Mouse (Mus musculus): ENCODE data around the gene Obsl1. TPM values are rescaled to one million over a fixed set of nuclear protein-coding genes. Genes with fewer than 3 reads are reported as not detected.

Obsl1 gene
- polyA plus RNA-seq, 1 experiment from 2014 or later, result 48.0 TPM

DNA sequence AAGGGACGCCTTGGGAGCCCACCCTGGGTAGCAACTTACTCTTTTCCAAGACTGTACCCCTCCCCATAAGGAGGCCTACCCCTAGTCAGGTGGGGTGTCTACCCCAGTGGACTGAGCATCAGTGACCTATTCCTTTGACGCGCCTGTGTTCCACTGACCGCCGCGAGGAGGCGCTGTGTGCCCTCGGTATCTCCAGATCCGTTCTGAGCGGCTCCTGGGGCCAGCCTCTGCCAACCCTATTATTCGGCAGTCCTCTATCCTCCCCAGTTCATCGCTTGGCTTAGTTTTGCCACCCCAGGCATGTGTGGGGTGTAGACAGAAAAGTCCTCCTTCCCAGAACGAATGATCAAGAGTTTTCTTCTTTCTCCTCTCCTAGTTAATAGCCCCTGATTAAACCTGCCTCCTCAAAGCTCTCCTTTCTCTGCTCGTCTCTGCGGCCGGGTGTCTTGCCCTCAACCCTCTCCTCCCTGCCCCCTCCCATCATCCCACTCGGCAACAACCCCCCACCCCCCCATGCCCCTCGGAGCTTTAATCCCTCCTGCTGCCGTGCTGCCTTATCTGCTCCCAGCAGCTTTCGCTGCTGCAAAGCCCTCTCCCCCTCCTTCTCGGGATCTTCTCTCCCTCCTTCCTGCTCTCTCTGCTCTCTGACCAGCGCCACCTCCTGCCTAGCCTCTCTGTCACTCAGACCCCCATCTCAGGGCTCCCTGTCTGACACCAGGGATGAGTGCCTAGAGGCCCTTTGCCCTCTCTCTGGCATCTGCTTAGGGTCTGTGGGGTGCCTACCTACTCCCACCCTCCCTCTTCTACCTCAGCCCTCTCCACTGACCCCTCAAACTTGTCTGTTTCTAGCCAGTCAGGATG is 60.3 kb downstream of the Obsl1 start:
- Histone ChIP-seq H3K4me3 (ENCODE audit: low read length) (peak overlapping the region; percentile 20; the same call in 1 of the 2 replicates), H3K9ac (ENCODE audit: low read length) (no peak overlapping the region; the same call in 1 of the 2 replicates), H3K4me2 (ENCODE audit: low read depth, low read length) (peak overlapping the region; percentile 48), H3K27ac (ENCODE audit: low read length) (no peak overlapping the region), H3K36me3 (ENCODE audit: control insufficient read depth, insufficient read depth, low read length) (no peaks in the 10 kb centered on the region; the same call in 1 of the 2 replicates), H3K27me3 (ENCODE audit: control insufficient read depth, insufficient read depth, low read depth, low read length) (peaks cover 56% of the 10 kb centered on the region), H3K9me3 (ENCODE audit: control insufficient read depth, low read length) (no peaks in the 10 kb centered on the region), H3K4me1 (replicated peaks; ENCODE audit: control insufficient read depth, insufficient read depth, low read length) (peaks cover 55% of the 10 kb centered on the region)
- ATAC-seq (ENCODE audit: low read depth), result peak; percentile 30
- WGBS, result 2% methylated on average over 22 of the region's 22 CpGs

DNA sequence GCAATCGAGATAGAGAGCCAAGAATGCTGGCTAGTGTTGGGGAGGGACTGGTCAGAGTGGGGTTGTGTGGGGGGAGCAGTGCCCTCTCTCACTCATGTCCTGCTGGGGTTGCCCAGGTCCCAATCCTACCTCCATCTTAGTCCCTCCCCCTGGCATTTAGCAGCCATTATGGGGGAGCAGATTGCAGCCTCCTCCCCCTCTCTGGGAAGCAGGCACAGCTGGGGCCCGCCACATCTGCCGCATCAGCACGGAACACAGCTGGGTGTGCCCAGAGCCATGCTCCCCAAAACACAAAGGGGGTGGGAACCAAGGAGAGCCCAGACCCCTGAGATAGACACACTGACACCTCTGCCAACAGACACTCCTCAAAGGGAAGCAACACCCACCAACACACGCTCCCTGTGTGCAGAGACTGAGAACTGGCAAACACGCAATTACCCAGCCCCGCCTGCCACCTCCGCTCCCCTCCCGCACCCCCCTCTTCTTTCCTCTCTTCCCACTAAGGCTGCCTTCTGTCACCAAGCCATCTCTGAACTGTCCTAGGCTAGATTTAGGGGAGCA is 61.0 kb downstream of the Obsl1 start:
- peak overlapping the region; percentile 7; the same call in 1 of the 2 replicates for H3K4me2 ChIP-seq (ENCODE audit: low read depth, low read length)
- peaks cover 49% of the 10 kb centered on the region for H3K27me3 ChIP-seq (ENCODE audit: control insufficient read depth, insufficient read depth, low read depth, low read length)
- H3K9me3 ChIP-seq (ENCODE audit: control insufficient read depth, low read length), result no peaks in the 10 kb centered on the region
- H3K9ac ChIP-seq (ENCODE audit: low read length), result no peak overlapping the region
- H3K4me1 ChIP-seq (replicated peaks; ENCODE audit: control insufficient read depth, insufficient read depth, low read length), result peaks cover 47% of the 10 kb centered on the region
- H3K4me3 ChIP-seq (ENCODE audit: low read length), result no peak overlapping the region
- WGBS, result 12% methylated on average over 9 of the region's 9 CpGs
- no peak overlapping the region for H3K27ac ChIP-seq (ENCODE audit: low read length)
- peaks cover 2% of the 10 kb centered on the region for H3K36me3 ChIP-seq (ENCODE audit: control insufficient read depth, insufficient read depth, low read length)
- ATAC-seq (ENCODE audit: low read depth), result peak; percentile 24; the same call in 1 of the 2 replicates

DNA sequence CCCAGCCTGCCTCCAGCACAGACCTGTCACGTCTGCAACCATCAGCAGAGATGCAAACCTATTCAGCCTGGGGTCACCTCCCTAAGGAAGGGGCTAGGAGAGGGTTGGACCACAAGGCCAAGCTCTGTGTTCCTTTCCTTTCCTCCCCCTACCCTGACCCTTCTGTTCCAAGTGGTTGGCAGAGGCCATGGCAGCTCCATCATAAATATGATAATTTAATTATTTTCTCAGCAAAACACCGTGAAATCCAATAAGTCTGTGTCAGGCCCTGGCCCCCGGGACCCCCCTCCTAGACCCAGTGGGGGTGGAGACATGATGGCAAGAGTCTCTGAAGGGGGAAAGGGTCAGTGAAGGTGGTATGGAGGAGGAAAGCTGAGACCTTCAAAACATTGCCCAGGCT is 62.0 kb downstream of the Obsl1 start:
- H3K9ac ChIP-seq (ENCODE audit: low read length), result no peak overlapping the region
- H3K9me3 ChIP-seq (ENCODE audit: control insufficient read depth, low read length), result no peaks in the 10 kb centered on the region
- no peak for ATAC-seq (ENCODE audit: low read depth)
- H3K4me3 ChIP-seq (ENCODE audit: low read length), result no peak overlapping the region
- peaks cover 39% of the 10 kb centered on the region for H3K27me3 ChIP-seq (ENCODE audit: control insufficient read depth, insufficient read depth, low read depth, low read length)
- no peak overlapping the region for H3K27ac ChIP-seq (ENCODE audit: low read length)
- peaks cover 2% of the 10 kb centered on the region for H3K36me3 ChIP-seq (ENCODE audit: control insufficient read depth, insufficient read depth, low read length)
- H3K4me1 ChIP-seq (replicated peaks; ENCODE audit: control insufficient read depth, insufficient read depth, low read length), result peaks cover 41% of the 10 kb centered on the region
- WGBS, result 47% methylated on average over 3 of the region's 3 CpGs
- H3K4me2 ChIP-seq (ENCODE audit: low read depth, low read length), result no peak overlapping the region

DNA sequence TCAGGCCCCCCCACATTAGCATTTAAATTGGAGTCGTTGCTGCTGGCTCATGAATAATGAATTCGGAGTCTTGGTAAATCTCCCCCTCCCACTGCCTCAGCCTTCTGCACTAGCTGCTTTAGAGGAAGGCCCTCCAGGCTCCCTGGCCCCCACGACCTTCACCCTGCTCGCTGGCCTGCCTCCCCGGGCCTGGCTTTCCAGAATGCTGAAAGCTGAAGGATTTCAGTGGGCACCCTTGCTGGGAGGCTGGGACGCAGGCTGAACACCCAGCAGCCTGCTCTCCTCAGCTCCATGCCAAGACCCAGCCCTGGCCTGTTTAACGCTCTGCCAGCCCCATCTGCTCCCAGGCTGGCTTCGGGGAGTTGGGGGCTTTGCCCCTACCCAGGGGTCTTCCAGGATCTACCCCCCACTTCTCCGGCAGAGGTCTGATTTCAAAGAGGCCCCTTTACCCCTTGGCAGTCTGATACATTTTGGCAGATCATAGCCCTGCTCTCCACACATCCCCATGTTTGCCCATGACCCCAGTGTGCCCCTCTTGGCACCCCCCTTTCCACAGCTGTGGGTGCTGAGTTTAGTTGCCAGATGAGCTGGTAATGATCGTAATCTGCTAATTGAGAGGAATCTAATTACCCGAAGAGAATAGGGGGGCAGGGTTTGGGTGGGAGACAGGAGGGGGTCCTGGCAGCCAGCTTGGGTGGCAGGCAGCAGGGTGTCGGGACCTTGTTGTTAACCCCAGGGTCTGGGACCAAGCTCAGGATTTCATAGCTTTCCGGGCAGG is 62.8 kb downstream of the Obsl1 start:
- Histone ChIP-seq H3K36me3 (ENCODE audit: control insufficient read depth, insufficient read depth, low read length) (peaks cover 2% of the 10 kb centered on the region), H3K27me3 (ENCODE audit: control insufficient read depth, insufficient read depth, low read depth, low read length) (peaks cover 31% of the 10 kb centered on the region), H3K4me1 (replicated peaks; ENCODE audit: control insufficient read depth, insufficient read depth, low read length) (peaks cover 37% of the 10 kb centered on the region), H3K4me3 (ENCODE audit: low read length) (no peak overlapping the region), H3K9me3 (ENCODE audit: control insufficient read depth, low read length) (no peaks in the 10 kb centered on the region), H3K27ac (ENCODE audit: low read length) (no peak overlapping the region), H3K4me2 (ENCODE audit: low read depth, low read length) (no peak overlapping the region), H3K9ac (ENCODE audit: low read length) (no peak overlapping the region)
- no peak for ATAC-seq (ENCODE audit: low read depth)
- WGBS, result 46% methylated on average over 13 of the region's 13 CpGs

DNA sequence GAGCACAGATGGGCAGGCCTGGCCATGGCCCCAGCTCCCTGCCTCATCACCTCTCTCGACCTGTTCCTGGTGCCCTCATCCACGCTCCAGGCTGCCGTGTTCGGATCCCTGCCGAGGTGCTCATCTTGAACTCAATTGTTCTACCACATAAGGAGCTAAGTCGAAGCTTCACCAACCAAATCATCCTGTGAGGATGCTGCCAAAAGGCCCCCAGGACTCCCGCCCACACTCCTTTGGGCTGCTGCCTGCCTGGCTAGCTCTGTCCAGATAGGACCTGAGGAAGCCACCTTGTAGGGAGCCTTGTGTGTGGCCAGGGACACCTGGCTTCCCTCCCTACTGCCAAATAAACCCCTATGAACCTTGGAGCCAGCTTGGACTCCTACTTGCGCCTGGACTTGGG is 63.4 kb downstream of the Obsl1 start:
- no peak overlapping the region for H3K9ac ChIP-seq (ENCODE audit: low read length)
- ATAC-seq (ENCODE audit: low read depth), result no peak
- WGBS, result 61% methylated on average over 8 of the region's 8 CpGs
- no peaks in the 10 kb centered on the region for H3K9me3 ChIP-seq (ENCODE audit: control insufficient read depth, low read length)
- H3K4me2 ChIP-seq (ENCODE audit: low read depth, low read length), result no peak overlapping the region
- peaks cover 2% of the 10 kb centered on the region for H3K36me3 ChIP-seq (ENCODE audit: control insufficient read depth, insufficient read depth, low read length)
- peaks cover 27% of the 10 kb centered on the region for H3K27me3 ChIP-seq (ENCODE audit: control insufficient read depth, insufficient read depth, low read depth, low read length)
- H3K27ac ChIP-seq (ENCODE audit: low read length), result no peak overlapping the region
- H3K4me1 ChIP-seq (replicated peaks; ENCODE audit: control insufficient read depth, insufficient read depth, low read length), result peaks cover 32% of the 10 kb centered on the region
- H3K4me3 ChIP-seq (ENCODE audit: low read length), result no peak overlapping the region

DNA sequence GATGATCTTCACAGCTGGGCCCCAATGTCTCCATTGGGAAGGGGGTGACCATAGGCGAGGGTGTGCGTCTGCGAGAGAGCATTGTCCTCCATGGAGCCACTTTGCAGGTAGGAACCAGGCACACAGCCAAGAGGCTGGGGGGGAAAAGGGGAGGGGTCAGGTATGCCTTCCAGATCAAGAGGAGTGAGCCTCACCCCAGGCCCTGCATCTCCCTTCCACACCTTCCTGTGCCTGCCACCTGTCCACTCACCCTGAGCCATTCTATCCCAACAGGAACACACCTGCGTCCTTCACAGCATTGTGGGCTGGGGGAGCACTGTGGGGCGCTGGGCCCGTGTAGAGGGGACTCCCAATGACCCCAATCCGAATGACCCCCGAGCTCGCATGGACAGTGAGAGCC is 64.1 kb downstream of the Obsl1 start:
- ATAC-seq (ENCODE audit: low read depth), result no peak

DNA sequence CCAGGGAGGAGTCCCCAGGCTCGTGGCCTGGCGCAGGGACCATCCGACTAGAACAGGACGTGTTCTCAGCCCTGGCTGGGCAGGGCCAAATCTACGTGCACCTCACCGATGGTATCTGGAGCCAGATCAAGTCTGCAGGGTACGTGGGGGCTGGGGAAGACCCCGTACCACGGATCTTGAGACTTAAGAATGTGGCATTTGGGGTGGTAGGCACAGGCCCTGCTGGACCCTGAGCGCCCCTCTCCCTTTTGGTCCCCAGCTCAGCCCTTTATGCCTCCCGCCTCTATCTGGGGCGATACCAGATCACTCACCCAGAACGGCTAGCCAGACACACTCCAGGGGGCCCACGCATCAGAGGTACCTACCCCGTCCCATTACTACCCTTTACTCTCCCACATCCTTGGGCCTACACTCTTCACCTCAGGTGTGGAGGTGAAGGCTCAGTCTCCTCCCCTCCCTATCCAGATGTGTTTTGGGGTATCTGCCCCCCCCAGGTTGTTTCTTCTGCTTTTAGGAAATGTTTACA is 64.7 kb downstream of the Obsl1 start:
- WGBS, result 85% methylated on average over 15 of the region's 15 CpGs
- Histone ChIP-seq H3K9ac (ENCODE audit: low read length) (no peak overlapping the region), H3K4me1 (replicated peaks; ENCODE audit: control insufficient read depth, insufficient read depth, low read length) (peaks cover 24% of the 10 kb centered on the region), H3K36me3 (ENCODE audit: control insufficient read depth, insufficient read depth, low read length) (peaks cover 2% of the 10 kb centered on the region), H3K4me2 (ENCODE audit: low read depth, low read length) (no peak overlapping the region), H3K4me3 (ENCODE audit: low read length) (no peak overlapping the region), H3K9me3 (ENCODE audit: control insufficient read depth, low read length) (no peaks in the 10 kb centered on the region), H3K27me3 (ENCODE audit: control insufficient read depth, insufficient read depth, low read depth, low read length) (peaks cover 14% of the 10 kb centered on the region), H3K27ac (ENCODE audit: low read length) (no peak overlapping the region)
- no peak for ATAC-seq (ENCODE audit: low read depth)

More for the DNA sequence above, 64.1 kb downstream of the Obsl1 start:
- H3K27ac ChIP-seq (ENCODE audit: low read length), result no peak overlapping the region
- H3K36me3 ChIP-seq (ENCODE audit: control insufficient read depth, insufficient read depth, low read length), result peaks cover 2% of the 10 kb centered on the region
- H3K4me1 ChIP-seq (replicated peaks; ENCODE audit: control insufficient read depth, insufficient read depth, low read length), result peaks cover 26% of the 10 kb centered on the region
- WGBS, result 72% methylated on average over 9 of the region's 9 CpGs
- no peaks in the 10 kb centered on the region for H3K9me3 ChIP-seq (ENCODE audit: control insufficient read depth, low read length)
- no peak overlapping the region for H3K9ac ChIP-seq (ENCODE audit: low read length)
- H3K4me3 ChIP-seq (ENCODE audit: low read length), result no peak overlapping the region
- H3K27me3 ChIP-seq (ENCODE audit: control insufficient read depth, insufficient read depth, low read depth, low read length), result peaks cover 20% of the 10 kb centered on the region
- H3K4me2 ChIP-seq (ENCODE audit: low read depth, low read length), result no peak overlapping the region

DNA sequence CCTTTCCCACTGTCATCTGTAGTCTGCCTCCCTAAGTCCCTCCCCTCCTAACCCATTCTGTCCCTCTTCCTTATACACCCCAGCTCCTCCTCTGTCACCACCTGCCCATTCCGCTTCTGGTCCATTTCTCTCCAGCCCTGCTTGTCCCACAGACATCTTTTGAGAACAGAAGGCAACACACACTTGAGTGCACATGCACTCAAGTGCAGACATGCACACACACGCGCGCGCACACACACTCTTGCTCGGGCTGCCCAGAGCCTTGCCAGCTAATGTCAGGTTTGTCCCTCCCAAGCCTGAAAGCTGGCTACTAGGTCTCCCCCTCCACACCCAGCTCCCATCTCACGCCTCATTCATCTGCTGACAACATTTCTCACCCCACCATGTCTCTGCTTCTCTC is 65.6 kb downstream of the Obsl1 start:
- 90% methylated on average over 7 of the region's 7 CpGs for WGBS

DNA sequence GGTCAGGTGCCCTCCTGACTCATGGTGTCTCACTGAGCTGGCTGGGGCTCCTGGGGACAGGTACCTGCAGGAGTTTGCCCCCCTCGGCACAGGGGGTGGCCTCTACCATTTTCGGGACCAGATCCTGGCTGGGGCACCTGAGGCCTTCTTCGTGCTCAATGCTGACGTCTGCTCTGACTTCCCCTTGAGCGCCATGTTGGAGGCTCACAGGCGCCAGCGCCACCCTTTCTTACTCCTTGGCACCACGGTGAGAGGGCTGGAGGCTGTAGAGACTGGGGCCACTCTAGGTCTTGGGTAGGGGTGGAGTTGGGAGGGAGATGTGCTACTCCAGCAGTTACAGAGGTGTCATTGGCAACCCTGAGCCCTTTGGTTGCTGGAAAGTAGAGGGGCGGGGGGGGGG is 67.5 kb downstream of the Obsl1 start:
- 78% methylated on average over 8 of the region's 9 CpGs for WGBS
- Histone ChIP-seq H3K4me1 (replicated peaks; ENCODE audit: control insufficient read depth, insufficient read depth, low read length) (peaks cover 12% of the 10 kb centered on the region), H3K27ac (ENCODE audit: low read length) (no peak overlapping the region), H3K36me3 (ENCODE audit: control insufficient read depth, insufficient read depth, low read length) (peaks cover 2% of the 10 kb centered on the region), H3K4me2 (ENCODE audit: low read depth, low read length) (no peak overlapping the region), H3K27me3 (ENCODE audit: control insufficient read depth, insufficient read depth, low read depth, low read length) (no peaks in the 10 kb centered on the region), H3K9ac (ENCODE audit: low read length) (no peak overlapping the region), H3K9me3 (ENCODE audit: control insufficient read depth, low read length) (no peaks in the 10 kb centered on the region), H3K4me3 (ENCODE audit: low read length) (no peak overlapping the region)
- no peak for ATAC-seq (ENCODE audit: low read depth)

More for the DNA sequence above, 65.6 kb downstream of the Obsl1 start:
- no peak overlapping the region for H3K9ac ChIP-seq (ENCODE audit: low read length)
- no peak overlapping the region for H3K4me3 ChIP-seq (ENCODE audit: low read length)
- H3K36me3 ChIP-seq (ENCODE audit: control insufficient read depth, insufficient read depth, low read length), result peaks cover 2% of the 10 kb centered on the region
- peaks cover 11% of the 10 kb centered on the region for H3K27me3 ChIP-seq (ENCODE audit: control insufficient read depth, insufficient read depth, low read depth, low read length)
- no peak overlapping the region for H3K27ac ChIP-seq (ENCODE audit: low read length)
- H3K4me1 ChIP-seq (replicated peaks; ENCODE audit: control insufficient read depth, insufficient read depth, low read length), result peaks cover 21% of the 10 kb centered on the region
- H3K9me3 ChIP-seq (ENCODE audit: control insufficient read depth, low read length), result no peaks in the 10 kb centered on the region
- no peak overlapping the region for H3K4me2 ChIP-seq (ENCODE audit: low read depth, low read length)
- no peak for ATAC-seq (ENCODE audit: low read depth)

All from lung, embryonic 16.5 days (tissue).